Mouse (Mus musculus) cortical plate, adult 2 months (tissue): Measurements from ENCODE around the gene Mettl16.

Source experiments
- CTCF ChIP-seq: fragments of 200-500 bp; IDR thresholded peaks from 2 replicates; pipeline ENCODE4 v1.5.1; 2011; ENCODE audit warnings: mild to moderate bottlenecking, control low read depth, low read length; ENCODE audit not compliant: insufficient read depth; ENCODE audit errors: extremely low read depth
- POLR2A ChIP-seq: fragments of 200-500 bp; IDR thresholded peaks from 2 replicates; pipeline ENCODE4 v1.6.1; 2011; ENCODE audit warnings: mild to moderate bottlenecking, low read length, control low read depth; ENCODE audit not compliant: insufficient read depth; ENCODE audit errors: extremely low read depth

- no peak for TF ChIP-seq CTCF
- TF ChIP-seq POLR2A = peak; percentile 14; the same call in 1 of the 2 replicates
These were observed 59.9 kb downstream of the Mettl16 start, which contains the start of gene Mnt for GRCm38 (mm10) chr11:74830256-74831161.
